In the genomic region with DNA sequence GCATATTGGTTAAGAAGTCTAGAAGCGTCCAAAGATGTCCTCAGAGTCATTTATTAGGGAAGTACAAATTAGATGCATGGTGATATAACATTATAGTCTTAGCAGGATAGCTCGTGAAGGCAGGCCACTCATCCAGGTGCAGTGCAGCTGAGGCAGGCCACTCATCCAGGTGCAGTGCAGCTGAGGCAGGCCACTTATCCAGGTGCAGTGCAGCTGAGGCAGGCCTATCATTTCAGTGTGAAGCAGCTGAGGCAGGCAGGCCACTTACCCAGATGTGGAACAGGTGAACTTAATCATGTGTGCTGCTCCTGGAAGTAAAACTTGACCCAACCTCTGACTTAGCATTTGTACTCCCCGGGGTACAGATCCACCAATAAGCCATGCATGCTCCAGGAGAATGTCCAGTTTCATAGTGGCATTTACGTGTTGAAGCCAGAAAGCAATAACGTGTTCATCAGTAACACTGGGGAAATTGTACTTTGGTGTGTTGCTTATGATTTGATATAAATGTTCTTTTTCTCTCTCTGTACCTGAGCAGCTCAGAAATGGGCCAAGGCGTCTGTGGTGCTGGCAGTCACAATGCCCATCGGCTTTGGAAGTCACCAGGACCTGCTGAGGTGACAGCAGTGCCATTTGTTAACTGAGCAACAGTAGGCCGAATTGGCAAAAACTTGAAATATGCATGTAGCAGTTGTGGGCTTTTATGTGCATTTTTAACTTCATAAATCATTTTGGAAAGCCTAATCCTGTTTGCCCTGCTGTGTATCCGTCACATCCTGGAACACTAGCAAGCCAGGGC, we compare ENCODE assay signal across 29 mouse cellular contexts.
DNase-seq lines count a peak whose midpoint lies in the region; ATAC-seq lines count a peak whose summit lies in the region.
"Had no signal": no experiment of that assay in that cellular context is flagged by ENCODE, and none has a peak within 500 bp of the region (broad histone marks: within the 10 kb centered on the region; RNA-seq: fewer than 3 reads in every experiment).

No protein-coding gene starts in this region.

- H3K4me1 ChIP-seq in midbrain, embryonic 14.5 days (ENCODE audit: control insufficient read depth, insufficient read depth, low read length): no peaks in the 10 kb centered on the region
- 0 out of 2 replicates have a peak, but pooled peaks cover 3% of the 10 kb centered on the region for H3K4me1 ChIP-seq in intestine, embryonic 15.5 days (replicated peaks)
- H3K4me1 ChIP-seq: embryonic facial prominence, embryonic 10.5 days; embryonic facial prominence, embryonic 15.5 days; forebrain, embryonic 13.5 days; neural tube, embryonic 15.5 days had no signal

- DNase-seq in cerebellum, postnatal 4 days (ENCODE audit: low spot score in 2 of 2): no peak
- peak; percentile 89 for DNase-seq in brain, adult 2 months (ENCODE audit: low read depth, low spot score)
- peak; percentile 54 for DNase-seq in cerebellum, adult 8-10 months
- peak; percentile 61 to 71 for DNase-seq in cerebellum, postnatal 25 days
- no peak for DNase-seq in midbrain, embryonic 14.5 days
- no peak for DNase-seq in layer of hippocampus, adult 8-10 months (ENCODE audit: low spot score in 2 of 2)
- DNase-seq: adrenal gland, postnatal 14 days; gastrocnemius, postnatal 14 days; heart, postnatal 10 days; kidney, adult 18-20 months; kidney, postnatal 4 days; layer of hippocampus, adult 9-11 months; liver; lung, adult 2 months; lung, postnatal 10 days; spleen, adult 18-20 months; thymus, postnatal 36 days had no signal

- peak; percentile 86 for ATAC-seq in cerebellum, adult (ENCODE audit: insufficient number of reproducible peaks, low FRiP score, low TSS enrichment)
- ATAC-seq in midbrain, embryonic 14.5 days (ENCODE audit: low FRiP score, low TSS enrichment): no peak
- no peak for ATAC-seq in intestine, embryonic 15.5 days
- ATAC-seq: forebrain, embryonic 13.5 days; midbrain, embryonic 13.5 days; Patski had no signal

- no peaks in the 10 kb centered on the region for H3K9me3 ChIP-seq in midbrain, embryonic 14.5 days (ENCODE audit: control insufficient read depth, low read length)
- no peaks in the 10 kb centered on the region for H3K9me3 ChIP-seq in intestine, embryonic 15.5 days
- H3K9me3 ChIP-seq: embryonic facial prominence, embryonic 10.5 days; embryonic facial prominence, embryonic 15.5 days; forebrain, embryonic 13.5 days; heart, embryonic 13.5 days; midbrain, embryonic 13.5 days; neural tube, embryonic 15.5 days had no signal

- H3K4me2 ChIP-seq in midbrain, embryonic 14.5 days (ENCODE audit: low read length): no peak overlapping the region
- no peak overlapping the region for H3K4me2 ChIP-seq in intestine, embryonic 15.5 days (replicated peaks)
- H3K4me2 ChIP-seq: embryonic facial prominence, embryonic 15.5 days; forebrain, embryonic 13.5 days; heart, embryonic 13.5 days; hindbrain, embryonic 14.5 days; midbrain, embryonic 13.5 days; neural tube, embryonic 15.5 days had no signal

- H3K9ac ChIP-seq in midbrain, embryonic 14.5 days (replicated peaks; ENCODE audit: low read length): no peak overlapping the region
- no peak overlapping the region for H3K9ac ChIP-seq in intestine, embryonic 15.5 days
- H3K9ac ChIP-seq: embryonic facial prominence, embryonic 15.5 days; forebrain, embryonic 13.5 days; heart, embryonic 13.5 days; hindbrain, embryonic 14.5 days; liver, embryonic 14.5 days; midbrain, embryonic 13.5 days; neural tube, embryonic 15.5 days had no signal

- no peaks in the 10 kb centered on the region for H3K27me3 ChIP-seq in midbrain, embryonic 14.5 days (ENCODE audit: control insufficient read depth, insufficient read depth, low read length)
- H3K27me3 ChIP-seq in intestine, embryonic 15.5 days (replicated peaks): no peaks in the 10 kb centered on the region
- H3K27me3 ChIP-seq: embryonic facial prominence, embryonic 15.5 days; forebrain, embryonic 13.5 days; heart, embryonic 13.5 days; midbrain, embryonic 13.5 days; neural tube, embryonic 15.5 days; Patski had no signal

- no peak overlapping the region for H3K4me3 ChIP-seq in midbrain, embryonic 14.5 days (replicated peaks; ENCODE audit: low read depth, low read length)
- no peak overlapping the region for H3K4me3 ChIP-seq in intestine, embryonic 15.5 days (replicated peaks)
- H3K4me3 ChIP-seq: embryonic facial prominence, embryonic 10.5 days; embryonic facial prominence, embryonic 15.5 days; forebrain, embryonic 13.5 days; heart, embryonic 13.5 days; midbrain, embryonic 13.5 days; neural tube, embryonic 15.5 days had no signal

- H3K27ac ChIP-seq in midbrain, embryonic 14.5 days (replicated peaks; ENCODE audit: low read depth, low read length): no peak overlapping the region
- no peak overlapping the region for H3K27ac ChIP-seq in intestine, embryonic 15.5 days
- H3K27ac ChIP-seq: embryonic facial prominence, embryonic 10.5 days; embryonic facial prominence, embryonic 15.5 days; forebrain, embryonic 13.5 days; heart, embryonic 13.5 days; hindbrain, embryonic 14.5 days; liver, embryonic 14.5 days; macrophage; midbrain, embryonic 13.5 days; neural tube, embryonic 15.5 days had no signal

- WGBS in midbrain, embryonic 14.5 days: 89% methylated on average over 9 of the region's 9 CpGs
- WGBS in intestine, embryonic 15.5 days: 84% methylated on average over 9 of the region's 9 CpGs

- H3K36me3 ChIP-seq in midbrain, embryonic 14.5 days (ENCODE audit: control insufficient read depth, insufficient read depth, low read length): no peaks in the 10 kb centered on the region
- H3K36me3 ChIP-seq in intestine, embryonic 15.5 days: no peaks in the 10 kb centered on the region
- H3K36me3 ChIP-seq: embryonic facial prominence, embryonic 10.5 days; embryonic facial prominence, embryonic 15.5 days; heart, embryonic 13.5 days; midbrain, embryonic 13.5 days; neural tube, embryonic 15.5 days had no signal

Comparison
In these comparisons a context has a peak if more than half of its experiments do, and no peak if none do; other contexts are left out.
1. DNase-seq: peak in brain, adult 2 months (single experiment), cerebellum, adult 8-10 months (single experiment) and cerebellum, postnatal 25 days (2 of 2); none in cerebellum, postnatal 4 days (0 of 2), midbrain, embryonic 14.5 days (single experiment) and layer of hippocampus, adult 8-10 months (0 of 2).